Mouse (Mus musculus) heart, postnatal 0 days (tissue): ENCODE measurements around the gene Rps6ka4.

Source experiments
- CTCF ChIP-seq: IDR thresholded peaks from 2 replicates; pipeline ENCODE4 v1.5.1; 2016; ENCODE audit warnings: antibody characterized with exemption, control low read depth, low read depth
- EP300 ChIP-seq: IDR thresholded peaks from 2 replicates; pipeline ENCODE4 v1.6.1; 2016; ENCODE audit warnings: antibody characterized with exemption, low read depth

DNA sequence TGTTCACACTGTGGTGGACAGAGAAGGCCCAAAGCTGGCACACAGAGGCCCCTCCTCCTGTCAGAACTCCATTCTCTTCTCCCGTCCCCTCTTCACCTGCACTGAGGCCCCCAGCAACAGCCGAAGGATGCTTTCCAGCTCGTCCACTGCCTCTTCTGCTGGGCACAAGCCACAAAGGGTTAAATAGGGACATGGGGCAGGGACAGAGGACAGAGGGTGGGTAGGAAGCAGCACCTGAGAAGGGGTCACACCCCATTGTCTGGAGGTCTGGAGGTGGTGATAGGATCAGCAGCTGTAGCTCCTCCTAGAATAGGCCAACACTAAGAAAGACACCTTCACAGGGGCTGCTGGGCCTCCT lies 16.5 kb upstream of the Rps6ka4 start:
- no peak for TF ChIP-seq CTCF
- TF ChIP-seq EP300: no peak
